Mouse (Mus musculus): ENCODE data around the gene Frmd4a. TPM values are rescaled to one million over a fixed set of nuclear protein-coding genes. Genes with fewer than 3 reads are reported as not detected.
"Not testable (repeated sequence)": the region's sequence is repeated elsewhere in the genome, so short reads cannot be mapped to it uniquely, and the experiment has no call there.

Frmd4a gene
- total RNA-seq, 2 experiments from 2014 or later, result 86.4 to 94.1 TPM

- intact Hi-C loops (cut with DNase I), result no loop called here
- DNase-seq (ENCODE audit: low spot score in 2 of 2), result no peak
Measured at GRCm38 (mm10) chr2:4301256-4301655, 283.7 kb downstream of the Frmd4a start.

- intact Hi-C loops (cut with DNase I), result no loop called here
- DNase-seq (ENCODE audit: low spot score in 2 of 2), result no peak
Measured at GRCm38 (mm10) chr2:4301692-4302091, 284.2 kb downstream of the Frmd4a start.

GRCm38 (mm10) chr2:4302119-4302518 lies 284.6 kb downstream of the Frmd4a start:
- DNase-seq (ENCODE audit: low spot score in 2 of 2), result no peak
- intact Hi-C loops (cut with DNase I), result no loop called here

DNA sequence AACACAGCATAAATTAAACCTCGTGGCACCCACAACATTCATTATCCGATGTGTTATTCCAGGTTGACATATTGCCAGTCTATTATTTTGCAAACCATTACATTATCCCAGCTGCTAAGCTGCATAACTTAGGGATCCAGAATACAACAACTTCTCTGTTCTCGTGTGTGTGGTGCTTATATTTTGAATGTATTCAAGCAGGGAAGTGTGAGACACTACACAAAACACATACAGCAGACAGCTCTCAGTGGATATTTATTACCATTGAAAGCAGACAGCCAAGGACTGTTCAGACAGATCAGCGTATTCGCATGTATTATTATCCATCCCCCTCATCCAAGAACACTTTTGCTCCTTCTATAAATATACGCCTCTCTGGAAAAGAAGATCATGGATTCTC lies 289.6 kb downstream of the Frmd4a start:
- DNase-seq (ENCODE audit: low spot score in 2 of 2), result peak in 1 of 2 experiments; percentile 30
- intact Hi-C loops (cut with DNase I), result no loop called here

DNA sequence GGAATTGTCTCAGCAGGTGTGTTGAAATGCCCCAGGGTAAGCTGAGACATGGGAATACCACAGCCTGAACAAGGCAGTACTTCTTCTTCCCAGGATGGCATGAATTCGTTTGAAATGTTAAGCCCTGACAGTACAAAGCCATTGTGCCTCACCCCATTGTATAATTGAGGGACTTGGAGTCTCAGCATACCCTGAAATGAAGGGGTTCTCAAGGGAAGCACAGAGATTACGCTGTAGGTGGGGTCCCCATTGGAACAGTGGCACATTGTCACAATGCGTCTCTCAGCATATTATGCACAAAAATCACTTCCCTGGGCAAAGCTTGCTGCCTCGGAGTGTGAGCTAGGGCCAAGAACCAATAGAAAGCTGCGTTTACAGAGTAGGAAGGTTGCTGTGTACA lies 297.0 kb downstream of the Frmd4a start:
- intact Hi-C loops (cut with DNase I), result loop anchor here (10.0 kb wide), 1 partner anchor 180 kb away; no protein-coding TSS in a partner anchor
- no peak for DNase-seq (ENCODE audit: low spot score in 2 of 2)

DNA sequence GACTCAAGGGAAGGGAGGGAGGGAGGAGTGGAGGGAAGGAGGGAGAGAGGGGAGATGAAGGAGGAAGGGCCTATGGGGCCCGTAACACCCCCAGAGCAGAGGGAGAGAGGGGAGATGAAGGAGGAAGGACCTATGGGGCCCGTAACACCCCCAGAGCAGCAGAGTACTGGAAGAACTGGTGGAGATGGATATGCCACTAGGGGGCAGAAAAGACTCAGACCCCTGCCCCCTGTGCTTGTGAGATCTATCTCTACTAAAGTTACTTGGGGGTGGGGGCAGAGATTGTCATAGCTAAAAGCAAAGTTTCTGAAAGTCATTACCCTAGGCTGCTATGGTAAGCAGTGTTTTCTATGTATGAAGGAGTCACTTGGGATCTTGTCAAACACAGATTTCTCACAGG lies 299.1 kb downstream of the Frmd4a start:
- intact Hi-C loops (cut with DNase I), result loop anchor here (10.0 kb wide), 1 partner anchor 178 kb away; no protein-coding TSS in a partner anchor
- no peak for DNase-seq (ENCODE audit: low spot score in 2 of 2)

DNA sequence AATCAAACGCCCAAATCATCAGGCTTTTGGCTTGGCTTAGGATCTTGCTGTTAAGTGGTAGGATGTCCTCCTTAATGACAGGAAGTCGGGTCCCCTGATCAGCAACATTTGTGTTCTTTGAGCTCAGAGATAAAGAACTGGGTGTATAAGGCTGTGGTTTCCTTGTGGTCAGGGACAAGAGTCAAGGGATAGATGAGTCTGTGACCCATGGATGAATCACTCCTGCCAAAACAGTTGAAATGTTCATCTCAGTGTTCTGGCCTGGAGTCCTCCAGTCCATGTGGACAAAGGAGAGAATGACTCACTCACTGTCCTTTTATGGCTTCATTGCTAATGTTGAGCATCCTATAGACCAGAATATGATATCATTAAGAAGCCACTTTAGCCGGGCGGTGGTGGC lies 300.6 kb downstream of the Frmd4a start:
- no peak for DNase-seq (ENCODE audit: low spot score in 2 of 2)
- intact Hi-C loops (cut with DNase I), result loop anchor here (10.0 kb wide), 1 partner anchor 177 kb away; no protein-coding TSS in a partner anchor

- no peak for DNase-seq (ENCODE audit: low spot score in 2 of 2)
- intact Hi-C loops (cut with DNase I), result no loop called here
Measured at GRCm38 (mm10) chr2:4326241-4327010, 308.9 kb downstream of the Frmd4a start.

DNA sequence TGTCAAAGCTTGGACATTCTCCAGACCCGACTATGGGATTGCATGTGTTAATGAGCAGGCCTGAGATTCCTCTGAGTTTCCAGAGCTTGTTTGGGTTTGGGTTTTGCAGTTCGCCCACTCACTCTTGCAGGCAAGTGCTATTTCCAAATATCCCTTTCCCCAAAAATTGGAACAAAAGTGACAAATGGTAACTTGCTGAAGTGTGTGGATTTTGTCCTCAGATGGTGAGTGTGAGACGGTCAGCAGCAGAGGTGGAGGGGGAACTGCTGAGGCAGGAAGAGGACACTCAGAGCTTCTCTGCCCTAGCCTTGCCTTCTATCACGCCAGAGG lies 309.5 kb downstream of the Frmd4a start:
- DNase-seq (ENCODE audit: low spot score in 2 of 2), result peak; percentile 33 to 47
- intact Hi-C loops (cut with DNase I), result no loop called here

- intact Hi-C loops (cut with DNase I), result loop anchor here (10.0 kb wide), 1 partner anchor 152 kb away; no protein-coding TSS in a partner anchor
Measured at GRCm38 (mm10) chr2:4332441-4332840, 314.9 kb downstream of the Frmd4a start.

DNA sequence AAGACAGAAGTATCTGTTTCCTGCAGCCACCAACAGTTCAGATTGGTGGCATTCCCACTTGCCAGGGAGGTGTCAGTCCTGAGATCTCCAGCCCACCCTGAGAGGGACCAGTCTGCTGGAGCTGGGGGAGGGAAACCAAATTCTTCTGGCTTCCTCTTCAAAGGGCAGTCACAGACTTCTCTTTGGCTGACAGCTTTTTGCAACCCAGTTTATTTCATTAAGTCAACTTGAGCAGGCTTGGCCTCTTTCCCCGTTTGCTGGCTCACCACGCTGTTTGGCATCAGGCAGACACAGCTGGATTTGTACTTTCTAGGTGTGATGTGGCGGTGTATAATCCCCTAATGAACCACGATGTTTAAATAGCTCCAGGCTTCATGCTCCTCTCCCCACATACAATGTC lies 316.7 kb downstream of the Frmd4a start:
- intact Hi-C loops (cut with DNase I), result loop anchor here (10.0 kb wide), 1 partner anchor 151 kb away; no protein-coding TSS in a partner anchor
- DNase-seq (ENCODE audit: low spot score in 2 of 2), result peak; percentile 29 to 54

More at GRCm38 (mm10) chr2:4332441-4332840, 314.9 kb downstream of the Frmd4a start:
- DNase-seq (ENCODE audit: low spot score in 2 of 2), result no peak

GRCm38 (mm10) chr2:4334936-4335335 lies 317.4 kb downstream of the Frmd4a start:
- intact Hi-C loops (cut with DNase I), result loop anchor here (10.0 kb wide), 1 partner anchor 150 kb away; no protein-coding TSS in a partner anchor
- no peak for DNase-seq (ENCODE audit: low spot score in 2 of 2)

DNA sequence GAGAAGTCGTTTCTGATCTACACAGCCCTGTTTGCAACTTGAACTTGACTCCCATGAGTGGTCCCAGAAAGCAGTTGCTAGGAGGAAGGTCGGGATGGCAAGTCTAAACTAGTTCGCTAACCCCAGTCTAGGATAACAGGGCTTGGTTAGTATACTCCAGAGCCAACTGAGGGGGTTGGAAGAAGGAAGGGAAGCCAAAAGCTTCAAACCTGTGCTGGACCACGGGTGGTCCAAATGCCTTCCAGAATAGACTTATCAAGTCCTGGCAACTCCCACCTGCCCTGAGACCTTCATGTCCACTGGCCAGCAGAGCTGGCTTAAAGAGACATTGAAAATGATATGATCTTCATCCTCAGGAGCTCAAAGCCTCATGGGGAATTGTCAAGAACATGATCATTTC lies 318.4 kb downstream of the Frmd4a start:
- intact Hi-C loops (cut with DNase I), result loop anchor here (10.0 kb wide), 1 partner anchor 149 kb away; no protein-coding TSS in a partner anchor
- no peak for DNase-seq (ENCODE audit: low spot score in 2 of 2)

- intact Hi-C loops (cut with DNase I), result loop anchor here (10.0 kb wide), 1 partner anchor 147 kb away; no protein-coding TSS in a partner anchor
- DNase-seq (ENCODE audit: low spot score in 2 of 2), result not testable (repeated sequence)
Measured at GRCm38 (mm10) chr2:4338290-4338689, 320.8 kb downstream of the Frmd4a start.

DNA sequence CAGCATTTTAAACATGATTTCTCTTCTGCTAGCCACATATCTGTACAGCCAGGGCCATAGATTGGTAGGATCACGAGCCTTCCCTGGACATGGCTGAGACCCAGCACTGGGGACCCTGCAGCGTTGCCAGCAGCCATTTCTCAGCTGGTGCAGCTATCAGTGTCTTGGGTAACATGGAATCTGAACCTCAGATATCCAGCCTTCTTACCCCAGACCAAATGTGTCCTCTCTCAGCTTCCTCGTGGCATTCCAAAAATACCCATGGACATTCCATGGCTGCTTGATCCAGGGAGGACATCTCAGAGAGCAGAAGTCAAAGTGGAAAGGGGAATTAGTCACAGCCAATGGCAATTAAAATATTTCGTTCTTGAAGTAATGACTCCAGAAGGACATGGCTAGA lies 321.6 kb downstream of the Frmd4a start:
- DNase-seq (ENCODE audit: low spot score in 2 of 2), result no peak
- intact Hi-C loops (cut with DNase I), result loop anchor here (10.0 kb wide), 1 partner anchor 146 kb away; no protein-coding TSS in a partner anchor

DNA sequence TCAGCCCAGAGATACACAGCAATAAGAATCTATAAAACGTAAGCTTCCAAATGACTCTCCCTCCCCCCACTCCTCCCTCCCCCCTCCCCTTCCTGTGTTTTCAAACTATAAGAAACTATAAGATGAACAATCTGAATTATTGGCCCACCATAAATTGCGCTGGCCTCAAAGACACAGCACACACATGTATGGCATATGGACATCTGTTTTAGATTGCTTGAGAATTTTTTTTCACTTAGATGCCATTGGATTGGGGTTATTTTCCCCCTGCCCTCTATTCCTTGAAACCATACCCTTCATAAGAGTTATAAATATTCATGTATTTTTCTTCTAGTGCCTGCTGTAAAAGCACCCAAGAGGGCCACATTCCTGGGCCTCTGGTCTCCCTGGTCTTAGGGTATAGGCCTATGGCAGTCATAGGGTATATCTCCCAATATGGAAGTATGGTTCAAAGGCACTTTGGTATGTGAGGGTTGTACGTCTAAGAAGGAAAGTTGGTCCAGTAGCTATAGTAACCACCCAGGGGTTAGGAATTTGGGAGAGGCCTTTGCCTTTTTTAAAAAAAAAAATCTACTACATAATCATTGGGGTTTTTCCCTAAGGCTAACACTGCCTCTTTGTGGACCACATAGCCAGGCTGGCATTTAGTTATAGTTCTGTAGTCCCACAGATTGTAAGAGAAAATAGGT lies 322.2 kb downstream of the Frmd4a start:
- DNase-seq (ENCODE audit: low spot score in 2 of 2), result no peak
- intact Hi-C loops (cut with DNase I), result loop anchor here (10.0 kb wide), 1 partner anchor 145 kb away; no protein-coding TSS in a partner anchor

DNA sequence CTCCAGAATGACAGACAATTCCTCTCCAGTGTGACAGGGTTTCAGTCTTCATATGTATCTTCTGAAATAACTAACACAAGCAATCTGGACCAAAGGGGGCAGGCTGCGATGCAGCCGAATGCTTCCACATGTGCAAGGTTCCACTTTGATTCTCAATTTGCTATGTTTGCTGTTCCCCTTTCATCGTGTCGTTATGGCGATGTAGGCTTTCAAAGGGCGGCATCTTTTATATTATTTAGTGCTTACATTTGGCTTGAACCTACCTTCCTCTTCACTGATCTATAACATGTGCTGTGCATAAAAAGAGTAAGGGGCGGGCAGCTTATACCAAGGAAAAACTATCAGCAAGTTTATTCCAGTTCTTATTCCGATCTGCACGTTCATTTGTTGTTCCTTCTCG lies 322.9 kb downstream of the Frmd4a start:
- DNase-seq (ENCODE audit: low spot score in 2 of 2), result no peak
- intact Hi-C loops (cut with DNase I), result no loop called here

- DNase-seq (ENCODE audit: low spot score in 2 of 2), result no peak
- intact Hi-C loops (cut with DNase I), result no loop called here
Measured at GRCm38 (mm10) chr2:4341141-4341540, 323.6 kb downstream of the Frmd4a start.

- intact Hi-C loops (cut with DNase I), result no loop called here
- DNase-seq (ENCODE audit: low spot score in 2 of 2), result no peak
Measured at GRCm38 (mm10) chr2:4342005-4342404, 324.5 kb downstream of the Frmd4a start.

- intact Hi-C loops (cut with DNase I), result no loop called here
- no peak for DNase-seq (ENCODE audit: low spot score in 2 of 2)
Measured at GRCm38 (mm10) chr2:4344411-4344810, 326.9 kb downstream of the Frmd4a start.

Data from left cerebral cortex, postnatal 14 days (tissue).